Mouse (Mus musculus): ENCODE results near the gene Olfr190.
"Not testable (repeated sequence)": the region's sequence is repeated elsewhere in the genome, so short reads cannot be mapped to it uniquely, and the experiment has no call there.

Gene Olfr190

GRCm38 (mm10) chr16:59077905-59078304 lies at the start of gene Olfr190:
Olfr190 (minus strand) TSS chr16:59078005.
- no peak for DNase-seq (ENCODE audit: low spot score)

DNA sequence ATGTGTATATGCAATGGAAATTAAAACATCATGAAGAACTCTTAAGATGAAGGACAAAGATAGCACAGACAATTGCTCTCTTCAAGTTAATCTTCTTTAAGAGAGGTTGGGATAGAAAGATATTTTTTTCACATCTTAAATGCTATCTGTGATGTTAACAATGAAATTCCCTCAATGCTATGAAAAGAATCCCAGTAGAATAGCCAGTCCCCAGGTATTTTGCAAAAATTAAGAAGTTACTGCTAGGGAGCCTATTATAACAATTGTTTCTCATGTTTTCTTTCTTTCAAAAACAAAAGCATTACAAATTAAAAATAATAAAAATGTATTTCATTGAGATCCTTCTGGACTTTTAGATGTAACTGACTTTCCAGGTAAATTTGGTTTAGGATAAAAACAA lies 43.2 kb upstream of the Olfr190 start, which contains the start of gene Olfr194:
Olfr194 (minus strand) TSS at position 101 of the 400 bp plus-strand sequence.
- DNase-seq (ENCODE audit: low spot score): no peak

- no peak for DNase-seq (ENCODE audit: low spot score)
Measured at GRCm38 (mm10) chr16:59111781-59112180, 34.0 kb upstream of the Olfr190 start, which contains the start of gene Olfr193. Olfr193 (minus strand) TSS chr16:59111881.

DNA sequence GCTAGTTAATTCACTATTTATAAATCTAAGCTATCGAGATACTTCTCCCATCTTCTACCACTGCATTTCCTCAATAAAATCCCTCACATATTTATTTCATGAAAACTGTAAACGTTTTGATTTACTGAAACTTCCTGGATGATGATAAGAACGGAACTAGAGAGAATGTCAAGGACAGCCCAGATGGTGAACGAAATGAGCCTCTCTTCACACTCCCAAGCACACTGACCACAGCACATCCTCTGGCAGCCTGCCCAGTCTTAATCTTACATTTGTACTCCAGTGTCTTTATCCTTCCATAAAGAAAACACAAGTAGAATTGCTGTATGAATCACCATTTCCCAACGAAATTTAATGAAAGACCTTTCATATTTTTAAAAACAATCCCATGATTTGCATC lies 30.7 kb upstream of the Olfr190 start:
- DNase-seq (ENCODE audit: low spot score): not testable (repeated sequence)

- no peak for DNase-seq (ENCODE audit: low spot score)
Measured at GRCm38 (mm10) chr16:59105312-59105711, 27.5 kb upstream of the Olfr190 start.

- DNase-seq (ENCODE audit: low spot score): not testable (repeated sequence)
Measured at GRCm38 (mm10) chr16:59089722-59090121, 11.9 kb upstream of the Olfr190 start, which contains the start of gene Olfr191. Olfr191 (minus strand) TSS chr16:59089822.

DNA sequence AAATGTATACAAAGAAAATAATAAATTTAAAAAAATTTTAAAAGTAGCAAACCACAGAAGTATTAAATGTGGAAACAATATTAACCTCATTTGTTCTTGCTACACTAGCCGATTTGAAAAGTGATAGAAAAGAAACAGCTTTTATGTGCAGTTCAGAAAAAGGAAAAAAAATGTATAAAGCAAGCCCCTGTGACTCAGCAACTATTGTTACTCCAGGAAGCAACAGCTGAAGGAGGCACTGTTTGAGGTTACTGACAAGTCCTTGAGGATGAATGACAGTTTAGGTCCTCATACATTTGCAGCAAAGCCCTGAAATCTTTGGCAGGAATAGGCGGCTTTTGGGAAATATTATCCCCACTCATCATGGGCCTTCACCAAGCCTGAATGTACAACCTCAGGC lies 3.3 kb upstream of the Olfr190 start:
- not testable (repeated sequence) for DNase-seq (ENCODE audit: low spot score)

GRCm38 (mm10) chr16:59073520-59073919 lies 4.3 kb downstream of the Olfr190 start:
- no peak for DNase-seq (ENCODE audit: low spot score)

GRCm38 (mm10) chr16:59071755-59072154 lies 6.0 kb downstream of the Olfr190 start:
- no peak for DNase-seq (ENCODE audit: low spot score)

GRCm38 (mm10) chr16:59062411-59062810 lies 15.4 kb downstream of the Olfr190 start:
- DNase-seq (ENCODE audit: low spot score): not testable (repeated sequence)

DNA sequence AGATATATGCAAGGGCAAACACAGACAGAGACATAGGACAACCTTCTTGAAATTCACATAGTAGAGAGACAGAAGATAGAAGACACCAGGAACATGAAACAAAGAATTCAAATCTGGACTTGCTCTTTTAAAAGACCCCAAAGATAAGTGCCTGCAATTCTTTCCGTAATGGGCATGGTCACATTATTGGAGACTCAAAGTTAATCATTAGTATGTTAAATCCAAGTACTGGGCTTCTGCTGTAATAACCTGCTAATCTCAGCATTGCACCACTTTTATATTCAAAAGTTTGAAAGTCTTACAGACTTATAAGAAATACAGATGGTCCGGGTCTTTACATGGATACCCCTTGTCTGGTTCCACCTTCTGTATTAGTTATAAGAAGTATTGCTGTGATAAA lies 28.5 kb downstream of the Olfr190 start:
- not testable (repeated sequence) for DNase-seq (ENCODE audit: low spot score)

DNA sequence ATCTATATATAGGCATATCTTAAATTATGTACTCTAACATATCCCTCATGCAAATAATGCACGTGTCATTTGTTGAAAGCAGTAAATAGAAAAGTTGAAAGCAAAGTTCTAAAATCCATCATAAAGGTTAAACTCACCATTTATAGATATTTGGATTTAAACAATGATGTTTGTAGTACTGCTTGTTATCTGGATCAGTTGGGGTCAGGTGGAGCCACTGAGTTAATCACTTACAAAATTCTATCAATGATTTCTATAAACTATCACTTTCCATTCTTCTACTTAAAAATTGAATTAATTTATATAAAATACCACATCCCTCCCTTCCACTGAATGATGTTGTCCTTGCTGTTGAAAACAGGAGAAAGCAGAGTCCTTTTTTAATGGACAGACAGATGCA lies 28.9 kb downstream of the Olfr190 start:
- DNase-seq (ENCODE audit: low spot score): no peak

GRCm38 (mm10) chr16:59047579-59047978 lies 30.2 kb downstream of the Olfr190 start:
- DNase-seq (ENCODE audit: low spot score): no peak

DNA sequence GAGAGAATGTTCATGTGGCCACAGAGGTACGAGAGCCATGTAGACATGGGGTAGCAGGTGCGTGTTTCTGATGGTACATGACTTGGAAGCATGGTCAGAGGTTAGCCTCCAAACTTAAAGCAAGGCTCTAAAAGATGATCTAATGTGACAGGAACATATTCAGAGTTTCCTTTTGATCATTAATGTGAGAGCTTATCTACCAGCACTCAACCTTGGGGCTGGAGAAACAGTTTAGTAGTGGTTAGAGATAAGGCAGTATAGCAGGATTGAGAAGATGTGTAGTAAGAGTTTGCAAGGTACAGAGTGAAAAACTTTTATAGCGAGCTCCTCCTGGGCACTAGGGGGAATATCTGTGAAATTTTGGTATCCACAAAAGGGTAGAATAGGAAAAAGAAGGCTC lies 32.0 kb downstream of the Olfr190 start:
- no peak for DNase-seq (ENCODE audit: low spot score)

DNA sequence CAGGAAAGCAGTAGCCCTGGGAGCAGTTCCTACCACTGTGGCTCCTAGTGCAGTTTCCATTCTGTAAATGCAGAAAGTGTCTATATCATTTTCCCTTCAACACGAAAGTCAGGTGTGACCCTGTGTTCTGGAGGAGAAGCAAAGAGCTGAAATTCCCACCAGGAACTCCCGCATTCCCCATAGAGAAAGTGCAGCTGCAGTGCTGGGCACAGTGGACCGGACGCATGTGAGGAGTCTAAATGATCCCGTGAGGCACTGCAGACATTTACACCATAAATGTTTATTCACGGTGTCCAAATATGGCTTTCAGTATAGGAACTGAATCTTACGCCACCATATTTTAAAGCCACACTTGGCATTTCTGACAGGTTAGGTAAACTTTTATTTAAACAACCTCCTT lies 38.1 kb downstream of the Olfr190 start, which contains the start of gene Olfr187:
Olfr187 (minus strand) TSS at position 58 of the 400 bp plus-strand sequence.
- DNase-seq (ENCODE audit: low spot score): no peak

- DNase-seq (ENCODE audit: low spot score): no peak
Measured at GRCm38 (mm10) chr16:59030191-59030590, 47.6 kb downstream of the Olfr190 start, which contains the start of gene Olfr186. Olfr186 (minus strand) TSS chr16:59030291.
